Mouse (Mus musculus) brain, embryonic 14.5 days (tissue): ENCODE data around the gene Cd79b.

Experiments
- CTCF ChIP-seq: fragments of 200-500 bp; IDR thresholded peaks from 2 replicates; pipeline ENCODE4 v1.5.1; 2012; ENCODE audit warnings: inconsistent platforms, mild to moderate bottlenecking, moderate library complexity, borderline replicate concordance; ENCODE audit not compliant: insufficient read depth, insufficient read length; ENCODE audit errors: extremely low read depth
- POLR2A ChIP-seq: fragments of 200-500 bp; IDR thresholded peaks from 2 replicates; pipeline ENCODE4 v1.6.1; 2012; ENCODE audit warnings: mild to moderate bottlenecking, inconsistent platforms, borderline replicate concordance; ENCODE audit not compliant: poor library complexity, insufficient read depth, insufficient read length, severe bottlenecking; ENCODE audit errors: extremely low read depth

DNA sequence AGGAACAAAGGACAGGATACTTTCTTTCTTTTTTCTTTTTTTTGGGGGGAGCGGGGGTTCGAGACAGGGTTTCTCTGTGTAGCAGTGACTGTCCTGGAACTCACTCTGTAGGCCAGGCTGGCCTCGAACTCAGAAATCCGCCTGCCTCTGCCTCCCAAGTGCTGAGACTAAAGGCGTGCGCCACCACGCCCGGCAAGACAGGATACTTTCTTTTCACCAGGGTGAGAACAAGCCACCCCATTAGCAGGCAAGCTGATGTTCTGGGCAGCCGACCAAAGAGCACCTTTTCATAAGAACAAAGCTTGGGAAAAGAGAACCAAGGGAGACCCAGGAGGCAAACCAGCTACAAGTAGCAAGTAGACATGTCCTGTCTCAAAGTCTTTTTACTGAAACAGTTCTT lies 7.8 kb downstream of the Cd79b start:
- TF ChIP-seq CTCF (no peak), POLR2A (no peak)
